Mouse (Mus musculus): ENCODE data around the gene Babam2. TPM values are rescaled to one million over a fixed set of nuclear protein-coding genes. Genes with fewer than 3 reads are reported as not detected.
"Not testable (repeated sequence)": the region's sequence is repeated elsewhere in the genome, so short reads cannot be mapped to it uniquely, and the experiment has no call there.

Gene Babam2
- polyA plus RNA-seq, 1 experiment, result 33.3 TPM

GRCm38 (mm10) chr5:31839973-31840372 lies 142.5 kb downstream of the Babam2 start:
- TF ChIP-seq CTCF (IDR thresholded peaks at IDR 0.05; ENCODE audit: borderline replicate concordance, extremely low read depth, insufficient read depth, insufficient read length), result no peak
- TF ChIP-seq POLR2A (IDR thresholded peaks at IDR 0.05; ENCODE audit: borderline replicate concordance, extremely low read depth, insufficient read depth, insufficient read length, poor library complexity, severe bottlenecking), result no peak

GRCm38 (mm10) chr5:31840406-31840805 lies 142.9 kb downstream of the Babam2 start:
- no peak for TF ChIP-seq POLR2A (IDR thresholded peaks at IDR 0.05; ENCODE audit: borderline replicate concordance, extremely low read depth, insufficient read depth, insufficient read length, poor library complexity, severe bottlenecking)
- TF ChIP-seq CTCF (IDR thresholded peaks at IDR 0.05; ENCODE audit: borderline replicate concordance, extremely low read depth, insufficient read depth, insufficient read length), result no peak
- DNase-seq (ENCODE audit: low read depth), result no peak

More at GRCm38 (mm10) chr5:31839973-31840372, 142.5 kb downstream of the Babam2 start:
- no peak for DNase-seq (ENCODE audit: low read depth)

GRCm38 (mm10) chr5:31844856-31845255 lies 147.4 kb downstream of the Babam2 start:
- no peak for DNase-seq (ENCODE audit: low read depth)
- TF ChIP-seq CTCF (IDR thresholded peaks at IDR 0.05; ENCODE audit: borderline replicate concordance, extremely low read depth, insufficient read depth, insufficient read length) (no peak), POLR2A (IDR thresholded peaks at IDR 0.05; ENCODE audit: borderline replicate concordance, extremely low read depth, insufficient read depth, insufficient read length, poor library complexity, severe bottlenecking) (no peak)

GRCm38 (mm10) chr5:31846971-31847370 lies 149.5 kb downstream of the Babam2 start:
- TF ChIP-seq CTCF (IDR thresholded peaks at IDR 0.05; ENCODE audit: borderline replicate concordance, extremely low read depth, insufficient read depth, insufficient read length) (no peak), POLR2A (IDR thresholded peaks at IDR 0.05; ENCODE audit: borderline replicate concordance, extremely low read depth, insufficient read depth, insufficient read length, poor library complexity, severe bottlenecking) (no peak)
- no peak for DNase-seq (ENCODE audit: low read depth)

GRCm38 (mm10) chr5:31848995-31849394 lies 151.5 kb downstream of the Babam2 start:
- no peak for DNase-seq (ENCODE audit: low read depth)

GRCm38 (mm10) chr5:31852786-31853185 lies 155.3 kb downstream of the Babam2 start:
- no peak for DNase-seq (ENCODE audit: low read depth)
- TF ChIP-seq POLR2A (IDR thresholded peaks at IDR 0.05; ENCODE audit: borderline replicate concordance, extremely low read depth, insufficient read depth, insufficient read length, poor library complexity, severe bottlenecking), result no peak
- TF ChIP-seq CTCF (IDR thresholded peaks at IDR 0.05; ENCODE audit: borderline replicate concordance, extremely low read depth, insufficient read depth, insufficient read length), result no peak

More at GRCm38 (mm10) chr5:31848995-31849394, 151.5 kb downstream of the Babam2 start:
- no peak for TF ChIP-seq POLR2A (IDR thresholded peaks at IDR 0.05; ENCODE audit: borderline replicate concordance, extremely low read depth, insufficient read depth, insufficient read length, poor library complexity, severe bottlenecking)
- no peak for TF ChIP-seq CTCF (IDR thresholded peaks at IDR 0.05; ENCODE audit: borderline replicate concordance, extremely low read depth, insufficient read depth, insufficient read length)

- no peak for TF ChIP-seq CTCF (IDR thresholded peaks at IDR 0.05; ENCODE audit: borderline replicate concordance, extremely low read depth, insufficient read depth, insufficient read length)
- TF ChIP-seq POLR2A (IDR thresholded peaks at IDR 0.05; ENCODE audit: borderline replicate concordance, extremely low read depth, insufficient read depth, insufficient read length, poor library complexity, severe bottlenecking), result no peak
- no peak for DNase-seq (ENCODE audit: low read depth)
Observed at GRCm38 (mm10) chr5:31853831-31854230, 156.3 kb downstream of the Babam2 start.

- DNase-seq (ENCODE audit: low read depth), result not testable (repeated sequence)
Observed at GRCm38 (mm10) chr5:31858877-31859276, 161.4 kb downstream of the Babam2 start.

GRCm38 (mm10) chr5:31860426-31860825 lies 162.9 kb downstream of the Babam2 start:
- TF ChIP-seq POLR2A (IDR thresholded peaks at IDR 0.05; ENCODE audit: borderline replicate concordance, extremely low read depth, insufficient read depth, insufficient read length, poor library complexity, severe bottlenecking) (no peak), CTCF (IDR thresholded peaks at IDR 0.05; ENCODE audit: borderline replicate concordance, extremely low read depth, insufficient read depth, insufficient read length) (no peak)

GRCm38 (mm10) chr5:31860831-31861624 lies 163.5 kb downstream of the Babam2 start:
- TF ChIP-seq POLR2A (IDR thresholded peaks at IDR 0.05; ENCODE audit: borderline replicate concordance, extremely low read depth, insufficient read depth, insufficient read length, poor library complexity, severe bottlenecking) (no peak), CTCF (IDR thresholded peaks at IDR 0.05; ENCODE audit: borderline replicate concordance, extremely low read depth, insufficient read depth, insufficient read length) (no peak)
- DNase-seq (ENCODE audit: low read depth), result no peak

More at GRCm38 (mm10) chr5:31860426-31860825, 162.9 kb downstream of the Babam2 start:
- no peak for DNase-seq (ENCODE audit: low read depth)

GRCm38 (mm10) chr5:31862753-31863468 lies 165.4 kb downstream of the Babam2 start:
- no peak for DNase-seq (ENCODE audit: low read depth)
- no peak for TF ChIP-seq POLR2A (IDR thresholded peaks at IDR 0.05; ENCODE audit: borderline replicate concordance, extremely low read depth, insufficient read depth, insufficient read length, poor library complexity, severe bottlenecking)
- no peak for TF ChIP-seq CTCF (IDR thresholded peaks at IDR 0.05; ENCODE audit: borderline replicate concordance, extremely low read depth, insufficient read depth, insufficient read length)

- TF ChIP-seq CTCF (IDR thresholded peaks at IDR 0.05; ENCODE audit: borderline replicate concordance, extremely low read depth, insufficient read depth, insufficient read length) (no peak), POLR2A (IDR thresholded peaks at IDR 0.05; ENCODE audit: borderline replicate concordance, extremely low read depth, insufficient read depth, insufficient read length, poor library complexity, severe bottlenecking) (no peak)
- no peak for DNase-seq (ENCODE audit: low read depth)
Observed at GRCm38 (mm10) chr5:31864095-31864494, 166.6 kb downstream of the Babam2 start.

Measured in brain, embryonic 14.5 days (tissue).